Mouse (Mus musculus): ENCODE data around the gene Cmtm2b.

Cmtm2b gene

DNA sequence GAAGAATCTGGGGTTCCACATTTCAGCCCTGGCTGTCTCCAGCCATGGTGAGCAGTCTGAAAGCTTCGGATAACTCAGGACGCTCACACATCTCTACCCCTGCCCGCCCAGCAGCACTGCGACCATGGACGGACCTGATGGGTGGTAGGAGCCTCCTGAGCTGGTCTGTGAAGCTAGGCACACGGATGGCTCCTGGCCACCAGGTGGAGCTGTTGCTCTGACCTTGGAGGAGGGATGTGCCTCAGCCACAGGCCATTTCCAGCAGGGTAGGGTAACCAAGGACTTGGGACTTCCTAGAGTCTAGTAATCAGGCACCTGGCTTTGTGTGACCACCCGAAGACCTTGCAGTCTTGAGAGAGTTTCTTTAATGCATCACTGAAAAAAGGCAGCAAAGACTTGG, 21.9 kb downstream of the Cmtm2b start:
- DNase-seq, result peak; percentile 78

DNA sequence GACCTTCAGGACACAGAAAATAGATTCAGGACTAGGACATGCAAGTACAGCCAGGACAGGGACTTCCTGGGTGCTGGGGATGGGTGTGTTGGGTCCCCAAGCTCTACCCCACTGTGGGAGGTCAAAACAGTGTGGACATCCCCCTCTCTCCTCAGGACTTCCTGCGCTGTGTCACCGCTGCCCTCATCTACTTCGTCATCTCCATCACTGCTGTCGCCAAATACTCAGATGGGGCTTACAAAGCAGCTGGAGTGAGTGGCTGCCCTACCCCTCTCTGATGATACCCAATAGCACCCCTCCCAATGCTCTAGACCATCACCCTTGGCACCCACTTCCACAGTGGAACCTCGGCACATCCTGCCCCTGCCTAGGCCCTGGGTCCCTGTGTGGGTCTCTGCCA, 22.6 kb downstream of the Cmtm2b start:
- no peak for DNase-seq

DNA sequence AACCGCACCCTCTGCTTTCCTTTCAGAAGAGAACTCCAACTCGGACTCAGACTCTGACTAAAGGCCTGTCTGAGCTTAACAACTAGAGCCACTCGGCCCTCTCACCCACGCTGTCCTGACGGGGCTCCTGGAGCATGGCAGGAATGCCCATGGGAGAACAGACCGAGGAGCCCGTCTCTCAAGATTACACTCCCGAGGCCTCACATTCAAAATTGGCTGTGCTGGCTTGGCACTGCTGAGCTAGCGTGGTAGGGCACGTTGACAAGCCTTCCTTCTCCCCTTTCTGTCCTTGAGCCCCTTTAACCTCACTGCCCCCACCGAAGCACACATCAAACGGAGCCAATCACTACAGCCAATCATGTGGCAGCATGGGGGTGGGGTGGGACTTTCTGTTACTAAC, 24.7 kb downstream of the Cmtm2b start:
- DNase-seq, result no peak

DNA sequence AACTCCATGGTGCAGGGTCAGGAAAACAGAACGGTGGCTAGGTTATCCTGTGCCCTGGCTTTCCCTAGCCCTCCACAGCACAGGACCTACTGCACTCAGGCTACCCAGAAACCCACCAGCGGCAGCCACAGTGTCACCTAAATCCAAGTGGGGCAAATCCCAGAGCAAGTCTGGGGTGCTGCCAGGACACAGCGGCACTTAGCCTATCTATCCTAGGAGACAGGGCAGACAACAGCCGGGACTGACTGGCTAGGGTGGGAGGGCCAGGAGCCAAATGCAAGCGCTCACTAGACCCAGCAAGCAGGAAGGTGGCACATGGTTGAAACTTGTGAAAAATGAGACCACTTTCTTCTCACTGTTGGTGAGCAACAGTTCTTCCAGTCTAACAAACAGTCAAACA, 26.9 kb downstream of the Cmtm2b start:
- no peak for DNase-seq

DNA sequence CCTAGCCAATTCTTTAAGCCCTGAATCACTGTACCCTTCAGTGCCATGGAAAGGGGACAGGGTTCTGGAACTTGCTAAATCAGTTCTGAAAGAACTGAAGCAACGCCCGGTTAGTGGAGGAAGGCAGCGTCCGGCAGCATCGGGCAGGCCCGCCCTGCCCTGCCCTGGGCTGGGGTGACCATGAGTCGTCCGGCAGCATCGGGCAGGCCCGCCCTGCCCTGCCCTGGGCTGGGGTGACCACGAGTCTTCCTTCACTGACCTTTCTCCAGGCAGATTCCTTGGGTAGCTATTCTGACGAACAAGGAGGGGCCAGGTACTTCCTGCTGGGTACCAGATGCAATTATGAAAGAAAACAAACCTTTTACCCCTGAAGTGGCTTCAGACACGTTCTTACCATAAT, 28.0 kb downstream of the Cmtm2b start:
- DNase-seq, result no peak

DNA sequence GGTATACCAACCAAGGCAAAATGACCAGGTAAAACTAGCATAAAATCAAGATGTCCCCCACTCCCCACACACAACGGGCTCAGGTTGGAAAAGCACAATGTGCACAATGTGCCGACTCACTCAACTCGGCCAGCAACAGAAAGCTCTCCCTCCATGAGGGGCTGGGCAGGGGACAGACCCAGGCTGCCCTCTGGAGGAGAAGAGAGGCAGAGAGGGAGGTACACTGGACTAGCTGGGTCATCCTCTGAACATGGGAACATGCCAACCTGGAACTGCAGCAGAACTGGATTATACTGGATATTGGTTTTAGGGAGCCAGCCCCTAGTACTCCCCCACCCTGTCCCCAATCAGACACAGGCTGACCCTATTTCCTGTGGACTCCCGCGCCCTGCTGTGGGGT, 31.2 kb downstream of the Cmtm2b start:
- DNase-seq, result no peak

DNA sequence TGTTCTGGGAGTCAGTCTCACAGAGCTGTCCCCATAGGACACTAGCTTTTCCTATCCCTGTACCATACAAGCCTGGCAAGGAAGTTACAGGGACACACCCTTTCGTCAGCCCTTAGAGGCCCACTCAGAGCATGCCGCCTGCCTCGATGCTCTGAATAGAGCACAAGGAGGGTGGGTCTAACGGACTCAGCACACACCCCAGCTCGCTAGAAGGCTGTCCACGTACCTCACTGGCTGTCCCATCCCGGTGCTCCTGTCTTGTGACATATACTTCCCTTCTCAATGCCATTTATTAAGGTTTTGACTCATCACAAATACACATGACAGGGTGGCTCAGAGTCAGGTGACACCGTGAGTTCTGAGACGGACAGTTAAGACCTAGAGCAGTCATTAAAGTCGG, 32.5 kb downstream of the Cmtm2b start:
- no peak for DNase-seq

DNA sequence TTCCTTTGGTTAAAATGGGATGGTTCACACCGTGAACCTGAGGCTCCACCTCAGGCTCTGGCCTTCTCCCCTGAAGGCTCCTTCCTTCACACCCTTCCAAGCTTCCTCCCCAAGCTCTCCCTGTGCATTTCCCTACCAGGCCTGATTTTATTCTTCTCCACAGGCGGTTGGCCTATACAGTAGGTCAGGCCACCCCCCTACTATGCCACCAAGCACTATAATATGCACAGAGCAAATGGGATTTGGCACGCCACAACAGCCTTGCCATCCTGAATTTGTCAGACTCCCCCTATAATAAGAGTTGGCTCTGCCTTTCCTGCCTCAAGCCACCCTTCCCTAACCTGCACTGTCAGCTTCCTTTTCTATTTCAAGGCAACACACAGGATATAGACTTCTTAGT, 36.6 kb downstream of the Cmtm2b start:
- no peak for DNase-seq

DNA sequence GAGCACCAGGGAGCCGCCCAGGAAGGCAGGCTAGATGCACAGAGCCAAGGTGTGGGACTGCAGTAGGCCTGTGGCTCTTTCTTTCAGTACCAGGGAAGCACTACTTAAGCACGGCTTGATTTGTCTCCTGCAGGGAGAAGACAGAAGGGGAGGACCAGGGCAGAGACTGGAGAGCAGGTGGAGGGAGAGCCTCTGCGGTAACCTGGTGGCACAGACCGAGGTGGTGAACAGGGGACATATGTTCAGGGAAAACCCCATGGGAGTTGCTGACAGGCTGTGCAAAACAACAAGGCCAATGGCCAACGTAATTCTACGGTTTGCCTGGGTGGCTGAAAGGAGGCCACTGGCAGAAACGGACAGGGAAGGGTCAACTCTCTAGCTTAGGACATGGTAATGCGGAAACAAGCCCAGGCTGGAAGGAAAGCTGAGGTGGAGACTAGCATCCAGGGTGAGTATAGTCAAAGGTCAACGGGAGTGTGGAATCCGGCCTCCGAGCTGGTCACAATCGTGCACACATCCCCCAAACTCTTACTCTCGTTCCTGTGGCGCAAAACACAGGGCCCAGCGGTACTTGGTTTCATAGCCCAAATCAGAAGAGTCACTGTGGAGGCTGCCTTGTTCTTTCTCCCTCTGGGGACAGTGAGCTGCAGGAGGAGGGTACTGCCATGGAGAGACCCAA, 37.9 kb downstream of the Cmtm2b start:
- DNase-seq, result no peak

DNA sequence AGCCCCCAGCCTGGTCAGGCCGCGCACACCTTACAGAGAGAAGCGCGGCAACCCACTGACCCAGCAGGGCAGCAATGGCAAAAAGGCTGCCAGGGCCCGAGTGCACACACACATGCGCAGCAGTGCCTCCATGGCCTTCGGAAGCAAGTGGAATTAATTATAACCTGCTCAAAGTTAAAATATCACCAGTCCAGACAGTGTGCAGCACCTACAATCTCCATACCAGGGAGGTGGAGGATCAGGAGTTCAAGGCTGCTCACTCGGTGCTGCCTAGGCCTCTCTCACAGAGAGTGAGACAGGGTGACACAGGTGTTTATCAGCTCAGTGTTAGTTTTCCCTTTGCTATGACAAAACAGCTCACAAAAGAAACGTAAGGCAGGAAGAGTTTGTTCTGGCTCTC, 43.7 kb downstream of the Cmtm2b start:
- DNase-seq, result no peak

DNA sequence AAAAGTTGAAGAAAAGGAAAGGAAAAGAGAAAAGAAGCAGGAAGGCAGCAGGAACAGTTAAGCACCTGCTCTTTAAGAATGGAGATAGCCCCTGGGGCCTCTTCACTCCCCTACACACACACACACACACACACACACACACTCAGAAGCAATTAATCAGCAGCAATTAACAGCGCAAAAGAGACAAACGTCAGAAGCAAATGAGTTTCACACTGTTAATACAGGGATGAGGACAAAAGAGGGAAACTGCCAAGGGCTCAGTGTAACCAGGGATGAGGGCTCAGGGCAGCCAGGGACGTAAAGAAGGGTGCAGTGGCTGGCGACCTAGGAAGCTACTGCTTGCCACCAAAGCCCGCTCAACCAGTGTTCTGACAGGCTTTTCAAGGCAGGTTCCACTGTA, 45.4 kb downstream of the Cmtm2b start:
- DNase-seq, result no peak

DNA sequence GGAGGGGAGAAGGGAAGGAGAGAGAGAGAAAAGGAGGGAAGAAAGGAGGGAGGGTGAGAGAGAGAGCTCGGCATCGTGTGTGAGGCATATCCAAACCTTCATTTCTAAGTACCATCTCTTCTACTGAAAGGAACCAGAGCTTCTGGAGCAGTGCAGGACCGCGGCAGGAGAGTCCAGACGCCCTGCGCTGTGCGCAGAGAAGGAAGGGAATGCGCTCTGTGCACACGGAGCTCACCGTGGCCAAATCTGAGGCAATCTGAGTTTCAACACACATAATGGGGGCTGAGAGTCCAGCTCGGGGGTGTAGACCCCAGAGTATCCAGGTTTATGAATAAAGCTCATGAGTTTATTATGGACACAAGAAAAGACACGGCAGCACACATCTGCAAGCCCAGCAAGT, 47.6 kb downstream of the Cmtm2b start:
- no peak for DNase-seq

DNA sequence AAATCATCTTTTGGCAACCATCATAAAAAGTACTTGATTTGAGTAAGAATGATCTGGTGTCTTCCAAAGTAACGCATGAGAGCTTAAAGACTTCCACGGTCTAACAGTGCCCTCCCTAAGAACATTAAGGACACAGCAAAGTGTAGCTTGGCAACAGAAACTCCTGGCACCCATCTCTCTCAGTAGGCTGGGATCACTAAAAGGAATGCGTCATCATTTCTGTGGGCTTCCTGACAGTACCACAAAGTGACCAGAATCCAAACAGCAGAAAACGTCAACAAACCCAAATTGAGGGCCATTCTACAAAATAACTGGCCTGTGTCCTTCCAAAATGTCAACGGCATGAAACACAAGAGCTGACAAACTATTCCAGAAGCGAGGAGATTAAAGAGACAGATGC, 48.0 kb downstream of the Cmtm2b start:
- no peak for DNase-seq

DNA sequence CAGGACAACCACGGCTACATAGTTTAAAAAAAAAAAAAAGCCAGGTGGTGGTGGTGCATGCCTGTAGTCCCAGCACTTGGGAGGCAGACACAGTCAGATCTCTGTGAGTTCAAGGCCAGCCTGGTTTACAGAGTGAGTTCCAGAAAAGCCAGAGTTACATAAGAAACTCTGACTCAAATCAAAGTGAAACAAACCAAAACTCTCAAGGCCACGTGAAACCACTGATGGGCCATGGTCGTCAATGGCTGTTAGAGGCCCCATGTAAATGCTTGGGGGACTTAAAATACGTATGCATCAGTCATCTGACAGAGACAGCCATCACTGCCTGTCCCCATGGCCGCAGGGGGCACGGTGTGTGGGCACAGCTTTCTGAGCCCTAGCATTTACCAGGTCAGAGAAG, 49.1 kb downstream of the Cmtm2b start:
- DNase-seq, result no peak

DNA sequence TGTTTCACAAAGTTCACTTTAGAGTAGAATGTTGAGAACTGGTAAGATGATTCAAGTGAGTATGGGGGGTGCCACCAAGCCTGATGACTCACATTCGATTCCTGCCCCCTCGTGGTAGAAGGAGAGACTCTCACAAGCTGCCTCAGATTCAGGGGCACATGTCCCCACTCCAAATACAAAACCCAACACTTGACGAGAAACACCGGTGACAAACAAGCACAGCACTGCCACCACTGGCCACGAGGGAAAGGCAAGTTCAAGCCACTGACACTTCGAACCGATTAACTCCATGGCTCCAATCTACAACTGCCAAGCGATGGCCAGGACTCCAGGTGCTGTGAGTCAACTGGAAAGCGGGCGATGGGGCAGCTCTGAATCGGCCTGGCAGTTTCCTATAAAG, 51.7 kb downstream of the Cmtm2b start:
- peak; percentile 52 for DNase-seq

DNA sequence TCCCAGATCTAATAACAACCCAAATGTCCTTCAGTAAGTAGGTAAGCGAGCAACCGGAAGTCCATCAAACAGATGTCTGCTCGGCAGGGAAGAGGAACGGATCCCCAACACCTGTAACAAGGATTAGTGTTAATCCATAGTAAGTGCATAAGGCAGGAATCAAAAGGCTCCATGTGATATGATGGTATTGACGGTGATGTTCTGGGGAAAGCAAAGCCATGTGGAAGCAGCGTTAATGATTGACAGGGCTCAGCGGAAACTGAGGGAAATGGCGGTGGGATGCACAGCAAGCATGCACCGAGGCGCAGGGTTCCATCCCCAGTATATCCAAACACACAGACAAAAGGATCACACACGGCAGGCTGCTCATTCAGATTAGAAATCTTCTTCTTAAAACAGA, 52.2 kb downstream of the Cmtm2b start:
- no peak for DNase-seq

DNA sequence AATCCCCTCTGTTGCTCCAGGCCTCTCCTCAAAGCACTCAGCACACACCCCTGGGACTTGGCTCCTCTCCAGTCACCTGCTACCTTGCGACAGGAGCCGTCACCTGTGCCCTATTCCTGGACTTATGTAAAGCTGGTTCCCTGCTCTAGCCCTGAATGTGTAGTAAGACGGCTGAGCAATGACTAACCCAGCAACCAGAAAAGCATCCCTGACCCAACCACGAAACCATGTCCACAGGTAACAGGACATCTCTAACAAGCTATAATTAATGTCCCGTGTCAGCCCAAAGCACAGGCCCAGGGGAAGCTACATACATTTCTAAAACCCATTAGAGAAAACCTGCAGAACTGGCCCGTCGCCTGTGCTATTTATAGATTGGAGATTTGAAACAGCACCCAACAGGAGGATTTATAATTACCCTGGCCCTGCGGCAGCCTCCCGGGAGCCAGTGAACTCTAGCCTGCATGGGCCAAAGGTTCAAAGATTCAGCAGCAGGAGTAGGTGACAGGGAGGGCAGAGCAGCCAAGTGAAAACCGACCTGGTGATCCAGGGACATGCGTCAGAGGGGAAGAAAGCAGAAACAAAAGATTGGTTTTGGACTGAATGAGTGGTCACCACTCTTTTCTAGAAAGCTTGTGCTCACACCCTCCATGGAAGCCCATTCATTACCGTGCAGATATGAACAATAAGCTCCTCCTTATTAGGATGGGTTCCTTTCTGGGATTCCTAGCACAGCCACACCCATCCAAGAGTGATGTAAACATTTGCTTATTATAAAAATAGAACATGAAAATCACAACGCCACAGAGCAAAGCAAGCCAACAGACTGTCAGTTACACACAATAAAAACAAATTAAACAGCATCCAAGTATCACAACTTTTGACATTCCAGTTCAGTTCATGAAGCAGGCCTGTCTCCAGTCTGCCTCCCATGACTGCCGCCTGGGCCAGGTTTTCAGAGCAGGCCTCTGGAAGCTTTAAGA, 53.1 kb downstream of the Cmtm2b start:
- peak; percentile 95 for DNase-seq

DNA sequence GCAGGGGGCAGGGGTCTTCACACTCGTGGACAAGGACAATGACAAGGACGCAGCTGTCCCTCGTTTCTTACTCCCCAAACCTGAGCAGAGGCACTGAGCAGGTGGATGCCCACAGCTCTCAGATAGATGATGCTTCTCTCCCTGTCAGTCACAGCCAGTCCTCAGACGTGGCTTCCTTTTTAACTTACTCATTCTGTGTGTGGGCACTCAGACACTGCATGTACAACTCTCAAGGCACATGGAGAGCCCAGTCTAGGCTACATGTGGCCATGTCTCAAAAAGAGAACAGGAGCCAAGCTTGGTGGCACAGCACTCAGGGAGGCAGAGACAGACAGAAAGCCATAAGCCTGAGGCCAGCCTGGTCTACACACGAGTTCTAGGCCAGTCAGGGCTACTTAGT, 53.9 kb downstream of the Cmtm2b start:
- no peak for DNase-seq

DNA sequence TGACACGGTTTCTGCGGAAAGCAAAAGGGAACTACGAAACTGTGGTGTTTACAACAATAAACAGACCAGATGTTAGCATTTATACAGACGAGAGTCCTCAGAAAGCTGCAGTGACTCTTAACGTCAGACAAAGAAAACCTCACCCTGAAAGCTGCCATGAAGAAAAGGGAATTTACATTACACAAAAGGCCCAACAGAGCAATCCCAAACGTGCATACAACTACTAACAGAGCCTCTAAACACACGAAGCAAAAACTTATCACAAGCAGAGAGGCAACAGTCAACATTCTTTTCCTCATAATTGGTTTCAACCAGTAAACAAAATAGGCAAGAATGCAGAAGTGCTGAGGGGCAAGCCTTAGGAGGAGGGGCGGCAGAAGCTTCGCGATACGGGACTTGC, 54.6 kb downstream of the Cmtm2b start:
- no peak for DNase-seq

DNA sequence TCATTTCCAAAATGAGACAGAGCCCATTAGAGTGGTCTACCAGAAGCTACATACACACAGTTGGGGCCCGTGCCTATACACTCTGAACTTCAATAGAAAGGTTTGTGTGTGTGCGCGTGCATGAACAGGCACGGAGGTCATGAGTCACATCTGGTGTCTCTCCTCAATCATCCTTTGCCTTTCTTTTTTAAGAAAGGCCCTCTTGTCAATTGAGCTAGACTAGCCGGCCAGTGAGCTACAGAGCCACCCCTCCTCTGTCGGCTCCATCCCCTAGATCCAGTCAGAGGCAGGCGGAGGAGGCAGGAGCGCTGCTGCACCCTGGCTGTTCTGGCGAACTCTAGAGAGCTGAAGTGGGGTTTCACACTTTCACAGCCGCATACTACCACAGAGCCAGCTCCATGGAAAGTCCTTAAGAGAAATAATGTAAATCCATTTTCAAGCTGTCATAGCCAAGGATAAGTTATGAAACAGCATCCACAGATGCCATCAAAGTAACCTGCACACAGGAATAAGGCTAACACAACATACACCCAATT, 57.3 kb downstream of the Cmtm2b start:
- DNase-seq, result no peak

DNA sequence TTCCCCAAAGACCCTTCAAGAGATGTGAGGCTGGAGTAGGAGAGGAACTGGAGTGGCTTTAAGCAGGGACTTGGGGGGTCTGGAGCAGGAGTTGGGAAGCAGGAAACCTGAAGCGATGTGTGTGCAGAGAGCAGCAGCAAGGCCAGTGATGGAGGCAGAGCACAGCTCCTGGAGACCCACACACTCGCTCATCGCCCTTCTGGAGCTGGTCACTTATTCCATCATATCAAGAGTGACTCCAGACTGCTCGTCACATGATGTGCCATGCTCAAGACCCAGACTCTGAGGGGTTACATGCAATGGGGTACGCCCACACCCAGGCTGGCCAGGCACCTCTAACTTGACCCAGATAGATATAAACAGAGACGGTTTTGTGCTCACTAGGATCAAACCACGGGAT, 58.2 kb downstream of the Cmtm2b start:
- DNase-seq, result no peak

All from kidney, adult 11 months (tissue).